Mouse (Mus musculus) heart, embryonic 14.5 days (tissue): ENCODE results near the gene C1qtnf2. TPM values are rescaled to one million over a fixed set of nuclear protein-coding genes. Genes with fewer than 3 reads are reported as not detected.

ENCODE experiments used
- ATAC-seq: fragments of 200-750 bp; cut with Nextera tagmentation; 2 replicates; pipeline ENCODE4 v1.8.0; 2017; ENCODE audit warnings: low read depth, moderate TSS enrichment; ENCODE audit not compliant: insufficient number of reproducible peaks, insufficient read depth, low FRiP score
- H3K27ac ChIP-seq, 2 experiments: fragments of 200-500 bp in 1 of 2; fragments of 300-500 bp in 1 of 2; sonication (generic) in 1 of 2; replicated peaks in 1 of 2; 2 replicates each; pipeline ENCODE4 v1.5.1; 2012 to 2014; ENCODE audit warnings: low read depth in 2 of 2, low read length in 2 of 2, control low read depth in 1 of 2, mild to moderate bottlenecking in 1 of 2, mixed read lengths in 1 of 2; ENCODE audit not compliant: control insufficient read depth in 1 of 2, insufficient read depth in 1 of 2
- H3K27me3 ChIP-seq: fragments of 300-500 bp; sonication (generic); 2 replicates; pipeline ENCODE4 v1.6.1; 2014; ENCODE audit warnings: mild to moderate bottlenecking, low read length, control low read depth; ENCODE audit not compliant: control insufficient read depth, insufficient read depth
- H3K36me3 ChIP-seq: fragments of 300-500 bp; sonication (generic); 2 replicates; pipeline ENCODE4 v1.6.1; 2014; ENCODE audit warnings: mild to moderate bottlenecking, control low read depth, low read length, mixed read lengths; ENCODE audit not compliant: control insufficient read depth, insufficient read depth
- H3K4me1 ChIP-seq, 2 experiments: fragments of 200-500 bp in 1 of 2; fragments of 300-500 bp in 1 of 2; sonication (generic) in 1 of 2; 2 replicates each; pipeline ENCODE4 v1.6.1; 2012 to 2014; ENCODE audit warnings: low read length in 2 of 2, control low read depth in 1 of 2, mixed read lengths in 1 of 2; ENCODE audit not compliant: control insufficient read depth in 2 of 2, insufficient read depth in 2 of 2
- H3K4me2 ChIP-seq: fragments of 300-500 bp; sonication (generic); 2 replicates; pipeline ENCODE4 v1.6.1; 2014; ENCODE audit warnings: mild to moderate bottlenecking, low read length
- H3K4me3 ChIP-seq, 2 experiments: fragments of 200-500 bp in 1 of 2; fragments of 300-500 bp in 1 of 2; sonication (generic) in 1 of 2; 2 replicates each; pipeline ENCODE4 v1.5.1; 2012 to 2014; ENCODE audit warnings: low read length in 2 of 2, mild to moderate bottlenecking in 2 of 2, control low read depth in 1 of 2, low read depth in 1 of 2, moderate library complexity in 1 of 2; ENCODE audit not compliant: control insufficient read depth in 1 of 2, insufficient read depth in 1 of 2
- H3K9ac ChIP-seq: fragments of 300-500 bp; sonication (generic); 2 replicates; pipeline ENCODE4 v1.6.1; 2014; ENCODE audit warnings: mild to moderate bottlenecking, low read length
- H3K9me3 ChIP-seq: fragments of 300-500 bp; sonication (generic); 2 replicates; pipeline ENCODE4 v1.6.1; 2016; ENCODE audit warnings: low read length, control low read depth; ENCODE audit not compliant: control insufficient read depth
- WGBS: fragments of 180-500 bp; shearing (Covaris S2); extraction: QIAGEN DNeasy Blood & Tissue Kit; methylation state at CpG from one replicate; pipeline ENCODE4 v1.1.7; 2014; 5-methylcytosine and 5-hydroxymethylcytosine counted together
- polyA plus RNA-seq: library from polyadenylated mRNA; unstranded; fragments of >200 nt; fragmentation: Nextera tagmentation; extraction: Ambion mirVana; gene quantifications from 2 replicates; pipeline ENCODE4 v1.2.1, GENCODE M21; 2014

Gene C1qtnf2
- polyA plus RNA-seq, 1 experiment from 2014 or later = 5.3 TPM

DNA sequence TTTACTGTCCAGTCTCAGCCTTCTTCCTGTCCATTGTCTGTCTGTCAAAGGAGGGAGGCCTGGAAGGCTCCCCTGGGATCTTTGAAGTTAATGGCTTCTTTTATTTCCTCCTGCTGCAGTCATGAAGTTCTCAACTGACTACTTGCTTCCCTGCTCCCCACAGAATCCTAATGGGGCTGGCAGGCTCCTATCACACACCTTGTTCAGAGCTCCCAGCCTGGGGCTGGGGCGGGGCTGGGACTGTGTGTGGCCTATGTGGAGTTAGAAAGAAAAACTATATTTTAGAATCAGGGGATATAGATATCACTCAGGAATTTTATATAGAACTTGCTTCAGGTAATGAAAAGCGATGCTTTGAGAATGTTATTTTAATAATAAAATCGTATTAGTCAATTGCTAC is 46.4 kb downstream of the C1qtnf2 start:
- Histone ChIP-seq H3K9ac (no peak overlapping the region), H3K36me3 (no peaks in the 10 kb centered on the region), H3K4me3 (no peak overlapping the region), H3K27ac (no peak overlapping the region), H3K4me2 (no peak overlapping the region), H3K9me3 (no peaks in the 10 kb centered on the region), H3K27me3 (no peaks in the 10 kb centered on the region), H3K4me1 (no peaks in the 10 kb centered on the region)
- no peak for ATAC-seq
- WGBS = 85% methylated on average over 3 of the region's 3 CpGs

DNA sequence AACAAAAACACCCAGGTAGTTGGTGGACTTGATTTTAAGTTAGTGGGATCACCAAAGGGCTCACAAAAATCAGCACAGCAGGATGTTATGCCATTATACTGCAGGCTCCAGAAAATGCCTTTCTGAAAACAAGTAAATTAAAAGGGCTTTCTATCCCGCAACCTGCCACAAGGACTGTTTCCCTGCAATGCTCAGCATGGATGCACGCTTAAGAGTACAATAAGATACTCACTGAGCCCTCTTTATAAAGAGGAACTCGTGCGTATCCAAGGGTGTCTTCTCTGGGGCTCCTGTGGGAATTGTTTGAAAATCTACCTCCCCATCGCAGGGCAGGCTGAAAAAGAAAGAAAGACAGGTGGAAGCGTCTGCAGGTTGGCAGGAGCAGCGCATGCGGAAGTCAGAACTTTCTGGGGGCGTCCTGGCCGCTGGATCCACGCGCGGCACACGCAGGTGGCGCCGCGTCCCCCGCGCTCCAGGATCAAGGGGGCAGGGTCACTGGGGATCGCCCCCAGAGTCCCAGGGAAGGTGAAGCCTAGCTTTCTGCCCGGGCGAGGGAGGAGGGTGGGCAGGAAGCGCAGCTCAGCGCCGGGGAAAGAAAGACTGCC is 54.1 kb downstream of the C1qtnf2 start:
- ATAC-seq = no peak
- no peaks in the 10 kb centered on the region for H3K27me3 ChIP-seq
- H3K9ac ChIP-seq = peak overlapping the region; percentile 90
- WGBS = under 1% methylated on average over 24 of the region's 25 CpGs
- H3K36me3 ChIP-seq = peaks cover 25% of the 10 kb centered on the region
- peak overlapping the region; percentile 69 to 86 for H3K4me3 ChIP-seq
- H3K4me1 ChIP-seq = peaks cover 9 to 35% of the 10 kb centered on the region in 2 experiments
- H3K9me3 ChIP-seq = no peaks in the 10 kb centered on the region
- H3K4me2 ChIP-seq = peak overlapping the region; percentile 85
- H3K27ac ChIP-seq = peak overlapping the region; percentile 89 to 90

DNA sequence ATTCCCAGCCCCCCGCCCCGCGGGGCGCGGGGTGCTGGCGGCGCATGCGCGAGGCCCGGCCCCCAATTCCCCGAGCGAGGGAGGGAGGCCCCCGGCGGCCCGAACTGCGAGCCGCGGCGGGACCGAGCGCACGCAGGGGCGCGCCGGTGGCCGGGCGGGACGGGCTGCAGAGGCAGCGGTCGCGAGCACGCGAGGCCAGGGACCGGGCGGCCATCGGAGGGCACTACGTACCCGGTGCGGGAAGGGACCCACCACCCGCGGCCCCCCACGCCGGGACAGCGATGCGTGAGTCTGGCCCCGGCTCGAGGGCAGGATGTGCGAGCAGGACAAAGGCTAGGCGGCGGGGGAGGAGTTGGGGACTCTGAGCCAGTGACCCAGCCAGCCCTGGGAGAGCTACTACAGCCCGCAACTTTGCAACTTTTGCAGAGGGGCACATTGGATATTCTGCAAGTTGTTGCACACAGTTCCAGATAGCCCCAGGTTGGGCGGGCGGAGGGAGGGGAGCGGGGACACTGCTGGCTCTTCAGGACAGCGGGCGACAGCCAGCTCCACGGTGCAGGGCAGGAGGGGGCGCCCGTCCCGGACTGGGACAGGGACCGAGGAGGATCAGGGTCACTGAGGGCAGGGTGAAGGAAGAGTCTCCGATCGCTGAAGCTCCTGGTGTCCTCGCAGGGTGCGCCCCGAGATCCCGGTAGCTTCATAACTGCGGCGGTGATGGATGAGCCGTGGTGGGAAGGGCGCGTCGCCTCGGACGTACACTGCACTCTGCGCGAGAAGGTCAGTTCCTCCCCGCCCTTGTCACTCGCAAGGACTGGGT is 54.8 kb downstream of the C1qtnf2 start, which contains the start of gene Ccnjl:
Ccnjl (plus strand) TSS at position 102 of the 817 bp plus-strand sequence.
- peak; percentile 87 for ATAC-seq
- under 1% methylated on average over 71 of the region's 79 CpGs for WGBS
- Histone ChIP-seq H3K9ac (peak within 1 kb of the TSS; percentile 90), H3K9me3 (no peaks in the 10 kb centered on the region), H3K4me1 (peaks cover 9 to 35% of the 10 kb centered on the region in 2 experiments), H3K27me3 (no peaks in the 10 kb centered on the region), H3K4me3 (peak within 1 kb of the TSS; percentile 69 to 86), H3K27ac (peak within 1 kb of the TSS; percentile 89 to 90), H3K4me2 (peak within 1 kb of the TSS; percentile 85), H3K36me3 (peaks cover 33% of the 10 kb centered on the region)

DNA sequence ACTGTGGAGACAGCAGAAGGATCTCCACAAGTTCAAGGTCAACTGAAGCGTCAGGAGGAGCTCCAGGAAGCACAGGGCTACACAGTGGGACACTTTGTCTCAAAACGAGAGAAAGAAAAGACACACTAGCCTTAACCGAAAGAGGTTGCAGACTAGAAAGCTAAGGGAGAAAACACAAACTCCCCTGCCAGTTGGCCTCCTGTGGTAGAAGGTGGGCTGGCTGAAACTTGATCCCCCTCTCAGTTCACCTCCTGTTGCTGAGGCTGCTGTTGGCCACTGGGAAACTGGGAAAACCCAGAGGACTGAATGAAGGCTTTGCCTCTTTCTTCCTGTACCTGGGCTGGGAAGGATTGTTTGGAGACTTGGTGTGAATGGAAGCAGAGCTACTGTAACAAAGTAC is 56.0 kb downstream of the C1qtnf2 start:
- ATAC-seq = no peak
- Histone ChIP-seq H3K9me3 (no peaks in the 10 kb centered on the region), H3K4me3 (peak overlapping the region; percentile 20 to 69), H3K9ac (peak overlapping the region; percentile 90), H3K36me3 (peaks cover 44% of the 10 kb centered on the region), H3K4me2 (peak overlapping the region; percentile 85), H3K4me1 (peaks cover 9 to 35% of the 10 kb centered on the region in 2 experiments), H3K27me3 (no peaks in the 10 kb centered on the region), H3K27ac (peak overlapping the region; percentile 58 to 62)
- WGBS = 17% methylated on average over 3 of the region's 3 CpGs

DNA sequence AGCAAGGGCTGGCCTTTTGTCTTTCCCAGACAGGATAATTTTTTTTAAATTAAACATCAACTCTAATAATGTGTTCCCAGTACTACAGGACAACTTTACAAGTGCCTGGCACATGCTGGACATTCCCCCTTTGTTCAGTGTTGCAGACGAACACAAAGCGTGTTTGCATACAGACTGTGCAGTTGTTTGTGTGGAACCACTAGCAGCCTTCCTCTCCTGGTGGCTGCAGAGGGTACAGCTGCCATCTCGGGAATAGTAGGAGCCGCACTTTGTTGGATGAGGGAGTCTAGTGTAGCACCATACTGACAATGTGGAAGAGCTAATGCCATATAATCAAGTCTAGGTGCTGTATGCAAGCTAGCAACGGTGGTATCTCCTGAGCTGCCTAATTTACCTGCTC is 57.5 kb downstream of the C1qtnf2 start:
- H3K4me2 ChIP-seq = peak overlapping the region; percentile 85; the same call in 1 of the 2 replicates
- peak overlapping the region; percentile 90 for H3K9ac ChIP-seq
- H3K36me3 ChIP-seq = peaks cover 60% of the 10 kb centered on the region
- 68% methylated on average over 5 of the region's 5 CpGs for whole genome bisulfite sequencing
- H3K4me1 ChIP-seq = peaks cover 10 to 45% of the 10 kb centered on the region in 2 experiments
- peak overlapping the region; percentile 16 to 26; a peak in 1 of 4 replicates for H3K27ac ChIP-seq
- no peak for ATAC-seq
- H3K9me3 ChIP-seq = no peaks in the 10 kb centered on the region
- no peaks in the 10 kb centered on the region for H3K27me3 ChIP-seq
- H3K4me3 ChIP-seq = no peak overlapping the region

DNA sequence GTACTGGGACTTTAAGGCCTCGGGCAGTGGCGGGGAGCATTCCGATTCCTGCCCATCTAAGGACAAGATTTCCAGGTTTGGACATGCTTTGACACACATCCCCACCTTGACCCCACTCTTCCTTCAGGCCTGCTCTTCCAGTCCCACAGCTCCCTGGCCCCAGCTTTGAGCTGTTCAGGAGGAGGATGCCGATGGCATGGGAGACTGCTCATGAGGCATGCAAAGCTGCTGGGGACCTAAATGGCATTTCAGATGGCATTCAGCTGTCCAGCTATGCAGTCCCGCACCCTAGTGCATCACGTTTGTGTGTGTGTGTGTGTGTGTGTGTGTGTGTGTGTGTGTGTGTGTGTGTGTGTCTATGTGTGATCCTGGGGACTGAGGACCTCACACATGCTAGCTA is 63.0 kb downstream of the C1qtnf2 start:
- H3K4me3 ChIP-seq = no peak overlapping the region
- peaks cover 4 to 39% of the 10 kb centered on the region in 2 experiments for H3K4me1 ChIP-seq
- H3K27me3 ChIP-seq = no peaks in the 10 kb centered on the region
- no peak overlapping the region for H3K4me2 ChIP-seq
- peaks cover 73% of the 10 kb centered on the region for H3K36me3 ChIP-seq
- ATAC-seq = no peak
- H3K9me3 ChIP-seq = no peaks in the 10 kb centered on the region
- 81% methylated on average over 6 of the region's 6 CpGs for WGBS
- H3K27ac ChIP-seq = no peak overlapping the region
- no peak overlapping the region for H3K9ac ChIP-seq

DNA sequence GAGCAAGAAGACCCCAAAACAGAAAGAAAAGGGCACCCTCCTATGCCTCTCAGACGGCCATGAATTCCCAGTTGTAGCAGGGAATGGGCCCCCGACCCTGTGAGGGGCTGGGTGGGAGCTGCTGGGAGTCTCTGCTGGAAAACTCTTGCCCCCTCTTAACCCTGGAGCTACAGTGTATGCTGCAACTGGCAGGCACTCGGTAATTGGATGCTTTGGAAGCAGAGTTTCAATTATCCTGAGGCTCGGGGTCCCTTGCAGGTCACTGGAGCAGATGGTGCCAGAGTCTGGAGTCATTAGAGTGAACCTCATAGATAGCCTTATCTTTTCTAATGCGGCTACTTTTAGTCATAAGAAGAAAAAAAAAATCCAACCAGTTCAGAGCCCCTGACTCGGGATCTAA is 65.8 kb downstream of the C1qtnf2 start:
- peaks cover 53% of the 10 kb centered on the region for H3K36me3 ChIP-seq
- H3K27me3 ChIP-seq = no peaks in the 10 kb centered on the region
- ATAC-seq = no peak
- 11% methylated on average over 6 of the region's 6 CpGs for WGBS
- H3K4me2 ChIP-seq = peak overlapping the region; percentile 9; the same call in 1 of the 2 replicates
- H3K27ac ChIP-seq = peak overlapping the region in 1 of 2 experiments; percentile 25; a peak in 1 of 4 replicates
- H3K9me3 ChIP-seq = no peaks in the 10 kb centered on the region
- H3K4me3 ChIP-seq = no peak overlapping the region
- peaks cover 18 to 47% of the 10 kb centered on the region in 2 experiments for H3K4me1 ChIP-seq
- H3K9ac ChIP-seq = peak overlapping the region; percentile 22; the same call in 1 of the 2 replicates
